Mouse (Mus musculus) heart, embryonic 11.5 days (tissue): Measurements from ENCODE around the gene Ndufb3. TPM values are rescaled to one million over a fixed set of nuclear protein-coding genes. Genes with fewer than 3 reads are reported as not detected.
"Not testable (repeated sequence)": the region's sequence is repeated elsewhere in the genome, so short reads cannot be mapped to it uniquely, and the experiment has no call there.

Experiments
- ATAC-seq: fragments of 200-750 bp; cut with Nextera tagmentation; replicated peaks from 2 replicates; pipeline ENCODE4 v1.8.0; 2017; ENCODE audit warnings: moderate library complexity; ENCODE audit not compliant: insufficient number of reproducible peaks, low FRiP score, low TSS enrichment
- H3K27ac ChIP-seq: fragments of 300-500 bp; sonication (generic); 2 replicates; pipeline ENCODE4 v1.5.1; 2014; ENCODE audit warnings: mild to moderate bottlenecking, low read depth, low read length
- H3K27me3 ChIP-seq: fragments of 300-500 bp; sonication (generic); 2 replicates; pipeline ENCODE4 v1.6.1; 2014; ENCODE audit warnings: mild to moderate bottlenecking, low read length, mixed read lengths; ENCODE audit not compliant: control insufficient read depth, insufficient read depth
- H3K36me3 ChIP-seq: fragments of 300-500 bp; sonication (generic); 2 replicates; pipeline ENCODE4 v1.6.1; 2014; ENCODE audit warnings: mild to moderate bottlenecking, low read length, moderate library complexity, mixed read lengths; ENCODE audit not compliant: control insufficient read depth, insufficient read depth
- H3K4me1 ChIP-seq: fragments of 300-500 bp; sonication (generic); 2 replicates; pipeline ENCODE4 v1.6.1; 2014; ENCODE audit warnings: low read length; ENCODE audit not compliant: control insufficient read depth, insufficient read depth
- H3K4me2 ChIP-seq: fragments of 300-500 bp; sonication (generic); 2 replicates; pipeline ENCODE4 v1.6.1; 2014; ENCODE audit warnings: mild to moderate bottlenecking, moderate library complexity
- H3K4me3 ChIP-seq: fragments of 300-500 bp; sonication (generic); 2 replicates; pipeline ENCODE4 v1.5.1; 2014; ENCODE audit warnings: low read depth, low read length
- H3K9ac ChIP-seq: fragments of 300-500 bp; sonication (generic); 2 replicates; pipeline ENCODE4 v1.6.1; 2014; ENCODE audit warnings: mild to moderate bottlenecking, low read depth, low read length, moderate library complexity
- H3K9me3 ChIP-seq: fragments of 300-500 bp; sonication (generic); replicated peaks from 2 replicates; pipeline ENCODE4 v1.6.1; 2016; ENCODE audit warnings: low read length; ENCODE audit not compliant: control insufficient read depth
- WGBS: fragments of 180-500 bp; shearing (Covaris S2); extraction: QIAGEN DNeasy Blood & Tissue Kit; methylation state at CpG from one replicate; pipeline ENCODE4 v1.1.7; 2014; ENCODE audit not compliant: insufficient replicate concordance; 5-methylcytosine and 5-hydroxymethylcytosine counted together
- polyA plus RNA-seq: library from polyadenylated mRNA; unstranded; fragments of >200 nt; fragmentation: Nextera tagmentation; extraction: Ambion mirVana; gene quantifications from 2 replicates; pipeline ENCODE4 v1.2.1, GENCODE M21; 2014

Gene Ndufb3
- polyA plus RNA-seq, 1 experiment from 2014 or later: 195 TPM

DNA sequence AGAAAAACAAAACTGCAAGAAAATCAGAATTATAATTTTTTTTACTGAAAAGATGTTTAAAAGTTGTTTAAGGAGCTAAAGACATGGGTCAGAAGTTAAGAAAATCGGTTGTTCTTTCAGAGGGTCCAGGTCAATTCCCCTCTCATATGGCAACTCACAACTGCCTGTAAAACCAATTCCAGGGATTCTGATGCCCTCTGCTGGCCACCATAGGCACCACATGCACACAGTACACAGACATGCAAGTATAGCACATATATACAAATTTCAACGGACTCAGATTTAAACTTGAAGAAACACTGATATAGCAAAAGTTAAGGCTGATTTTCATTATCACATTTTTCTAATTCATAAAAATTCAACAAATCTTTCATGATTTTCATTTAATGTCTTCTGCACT is 7.0 kb upstream of the Ndufb3 start:
- no peaks in the 10 kb centered on the region for H3K4me1 ChIP-seq
- no peak overlapping the region for H3K27ac ChIP-seq
- no peak overlapping the region for H3K4me3 ChIP-seq
- H3K36me3 ChIP-seq: no peaks in the 10 kb centered on the region
- H3K9me3 ChIP-seq: no peaks in the 10 kb centered on the region
- H3K27me3 ChIP-seq: no peaks in the 10 kb centered on the region
- 84% methylated on average over 2 of the region's 2 CpGs for WGBS
- no peak overlapping the region for H3K4me2 ChIP-seq
- ATAC-seq: no peak
- no peak overlapping the region for H3K9ac ChIP-seq

DNA sequence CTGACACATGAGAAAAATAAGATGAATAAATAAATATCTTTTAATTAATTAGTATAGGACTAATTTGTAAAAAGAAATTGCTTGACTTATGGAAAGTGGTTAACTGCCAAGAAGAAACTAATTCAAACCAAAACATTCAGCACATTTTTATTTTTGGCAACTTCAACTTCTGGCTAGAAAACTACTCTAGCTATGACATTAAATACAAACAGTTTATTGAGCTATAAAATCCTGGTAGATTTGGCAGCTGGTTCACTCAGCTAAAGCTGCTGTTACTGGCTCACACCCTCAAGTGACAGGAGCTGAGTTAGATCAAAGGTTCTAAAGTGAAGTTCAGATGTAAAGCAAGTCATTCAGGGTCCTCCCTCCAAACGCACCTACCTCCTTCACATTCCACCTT is 3.6 kb upstream of the Ndufb3 start:
- ATAC-seq: no peak
- WGBS: 62% methylated on average over 1 of the region's 1 CpGs
- H3K9ac ChIP-seq: no peak overlapping the region

DNA sequence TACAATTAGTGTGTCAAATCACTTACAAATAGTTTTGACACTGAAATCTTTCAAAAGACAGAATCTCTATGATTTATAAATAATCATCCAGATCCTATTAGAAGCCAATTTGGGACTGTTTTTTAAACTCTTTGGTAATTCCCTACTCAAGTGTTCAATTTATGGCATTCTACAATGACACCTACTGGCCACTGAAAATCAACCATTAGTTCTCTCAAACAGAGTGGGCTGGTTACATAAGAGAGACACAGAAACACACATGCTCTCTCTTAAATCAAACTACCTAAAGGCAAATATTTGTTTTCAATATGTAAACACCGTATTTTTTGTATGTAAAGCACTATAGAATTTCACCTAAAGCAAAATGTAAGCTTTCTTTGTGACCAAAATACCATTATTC is 1.9 kb upstream of the Ndufb3 start:
- Histone ChIP-seq H3K9me3 (no peaks in the 10 kb centered on the region), H3K4me3 (no peak overlapping the region), H3K4me2 (no peak overlapping the region), H3K9ac (no peak overlapping the region), H3K36me3 (no peaks in the 10 kb centered on the region), H3K27me3 (no peaks in the 10 kb centered on the region), H3K27ac (no peak overlapping the region), H3K4me1 (peaks cover 9% of the 10 kb centered on the region)
- no peak for ATAC-seq
- WGBS: 70% methylated on average over 1 of the region's 1 CpGs

More for the DNA sequence above, 3.6 kb upstream of the Ndufb3 start:
- Histone ChIP-seq H3K4me3 (no peak overlapping the region), H3K36me3 (no peaks in the 10 kb centered on the region), H3K4me1 (peaks cover 9% of the 10 kb centered on the region), H3K4me2 (no peak overlapping the region), H3K27me3 (no peaks in the 10 kb centered on the region), H3K9me3 (no peaks in the 10 kb centered on the region), H3K27ac (no peak overlapping the region)

DNA sequence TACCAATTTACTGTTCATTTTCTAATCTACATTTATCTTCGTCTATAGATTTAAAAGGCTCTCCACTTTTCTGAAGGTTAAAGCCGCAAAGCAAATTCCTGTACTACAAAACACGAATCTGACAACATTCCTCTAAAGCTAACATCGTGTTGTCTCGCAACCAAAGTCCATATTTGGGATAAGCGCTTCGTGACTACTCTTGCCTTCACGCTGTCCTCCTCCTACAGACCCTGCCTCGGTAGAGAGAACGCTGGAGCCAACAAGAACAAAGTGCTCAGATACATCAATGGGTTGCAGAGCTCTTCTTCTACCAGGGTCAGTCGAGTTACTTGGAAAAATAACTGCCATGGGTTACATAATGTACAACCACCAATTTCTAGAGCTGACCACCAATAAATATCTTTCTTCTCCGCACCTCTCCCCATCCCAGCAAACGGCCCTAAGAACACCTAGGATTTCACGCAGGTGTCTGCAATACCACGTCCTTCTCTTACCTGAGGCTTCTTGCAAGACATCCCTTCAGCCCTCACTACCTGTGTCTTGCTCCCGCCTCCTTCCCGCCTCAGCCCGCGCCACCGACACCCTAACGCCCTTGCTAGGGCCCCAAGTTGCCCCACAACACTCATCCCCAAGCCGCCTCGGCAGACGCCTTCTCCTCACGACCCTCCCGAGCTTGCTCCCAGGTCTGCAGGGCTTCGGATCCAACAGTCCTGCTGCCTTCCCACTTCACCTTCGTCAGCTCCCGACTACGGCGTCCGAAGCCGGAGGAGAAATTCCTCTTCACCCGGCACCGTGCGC is 612 bp upstream of the Ndufb3 start:
- Histone ChIP-seq H3K36me3 (no peaks in the 10 kb centered on the region), H3K27me3 (no peaks in the 10 kb centered on the region), H3K4me3 (peak overlapping the region; percentile 86), H3K9me3 (no peaks in the 10 kb centered on the region), H3K4me1 (peaks cover 9% of the 10 kb centered on the region), H3K4me2 (peak overlapping the region; percentile 93), H3K27ac (peak overlapping the region; percentile 7; the same call in 1 of the 2 replicates), H3K9ac (peak overlapping the region; percentile 77)
- WGBS: 4% methylated on average over 36 of the region's 36 CpGs
- peak; percentile 47; the same call in 1 of the 2 replicates for ATAC-seq

DNA sequence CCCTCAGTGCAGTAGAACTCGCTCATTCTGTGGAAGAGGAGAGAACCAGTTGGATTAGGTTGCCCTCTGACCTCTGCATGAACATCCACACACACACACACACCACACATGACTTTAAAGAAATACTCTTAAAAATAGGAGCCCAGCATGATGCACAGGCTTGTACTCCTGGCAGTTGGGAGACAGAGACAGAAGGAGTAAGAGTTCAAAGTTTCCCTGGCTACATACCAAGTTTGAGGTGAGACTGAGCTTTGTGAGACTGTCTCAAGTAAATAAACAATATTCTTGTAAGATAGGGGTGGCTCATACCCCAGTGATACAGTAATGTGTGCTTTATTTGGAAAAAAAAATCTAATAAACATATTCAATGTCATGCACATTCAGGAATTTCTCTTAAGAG is 1.3 kb downstream of the Ndufb3 start:
- no peaks in the 10 kb centered on the region for H3K27me3 ChIP-seq
- H3K4me3 ChIP-seq: peak overlapping the region; percentile 86; the same call in 1 of the 2 replicates
- no peak overlapping the region for H3K9ac ChIP-seq
- peak overlapping the region; percentile 62 for H3K4me2 ChIP-seq
- no peak for ATAC-seq
- H3K4me1 ChIP-seq: peaks cover 9% of the 10 kb centered on the region
- no peaks in the 10 kb centered on the region for H3K9me3 ChIP-seq
- WGBS: 90% methylated on average over 1 of the region's 1 CpGs
- no peak overlapping the region for H3K27ac ChIP-seq
- H3K36me3 ChIP-seq: no peaks in the 10 kb centered on the region; the same call in 1 of the 2 replicates

DNA sequence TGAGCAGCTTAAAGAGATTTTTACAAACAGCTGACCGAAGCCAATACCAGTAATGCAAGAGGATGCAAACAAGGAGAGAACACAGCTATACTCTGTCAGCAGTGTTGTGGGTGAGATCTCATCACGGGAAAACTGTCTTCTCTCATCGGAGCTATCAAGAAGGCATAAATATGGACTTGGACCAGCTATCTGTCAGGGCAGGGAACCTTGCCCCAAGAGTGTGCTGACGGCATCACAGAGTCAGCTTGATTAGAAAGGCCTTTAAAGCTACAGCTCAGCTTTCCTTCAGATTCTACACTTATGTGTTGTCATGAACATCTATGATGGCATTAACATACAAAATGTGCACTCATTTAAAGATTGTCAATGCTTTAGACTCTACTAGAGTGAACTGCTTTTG is 16.5 kb downstream of the Ndufb3 start:
- no peak overlapping the region for H3K9ac ChIP-seq
- no peak for ATAC-seq
- H3K9me3 ChIP-seq: no peaks in the 10 kb centered on the region
- WGBS: 65% methylated on average over 4 of the region's 4 CpGs
- no peak overlapping the region for H3K4me2 ChIP-seq
- H3K36me3 ChIP-seq: no peaks in the 10 kb centered on the region
- no peak overlapping the region for H3K4me3 ChIP-seq
- H3K4me1 ChIP-seq: no peaks in the 10 kb centered on the region
- H3K27me3 ChIP-seq: no peaks in the 10 kb centered on the region
- H3K27ac ChIP-seq: no peak overlapping the region

DNA sequence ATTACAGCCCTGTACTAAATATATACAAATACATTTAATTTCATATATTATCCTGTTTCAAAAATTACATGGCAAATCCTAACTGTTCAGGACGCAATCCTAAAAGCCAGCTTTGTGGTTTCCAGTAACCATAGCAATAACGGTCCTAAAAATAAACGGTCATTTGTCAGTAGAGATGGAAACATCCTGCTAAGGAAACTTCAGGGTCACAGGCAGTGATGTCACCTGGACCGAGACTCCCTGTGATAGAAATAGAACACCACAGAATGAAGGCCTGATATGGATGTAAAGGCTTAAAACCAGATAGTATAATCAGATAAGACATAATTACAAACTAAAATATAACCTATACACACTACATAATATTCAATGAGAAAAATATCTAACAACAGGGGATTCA is 17.6 kb downstream of the Ndufb3 start:
- no peak overlapping the region for H3K9ac ChIP-seq
- WGBS: 57% methylated on average over 4 of the region's 4 CpGs
- H3K4me2 ChIP-seq: no peak overlapping the region
- H3K4me3 ChIP-seq: no peak overlapping the region
- H3K27ac ChIP-seq: no peak overlapping the region
- H3K27me3 ChIP-seq: no peaks in the 10 kb centered on the region
- ATAC-seq: no peak
- H3K36me3 ChIP-seq: no peaks in the 10 kb centered on the region
- H3K4me1 ChIP-seq: no peaks in the 10 kb centered on the region
- no peaks in the 10 kb centered on the region for H3K9me3 ChIP-seq

DNA sequence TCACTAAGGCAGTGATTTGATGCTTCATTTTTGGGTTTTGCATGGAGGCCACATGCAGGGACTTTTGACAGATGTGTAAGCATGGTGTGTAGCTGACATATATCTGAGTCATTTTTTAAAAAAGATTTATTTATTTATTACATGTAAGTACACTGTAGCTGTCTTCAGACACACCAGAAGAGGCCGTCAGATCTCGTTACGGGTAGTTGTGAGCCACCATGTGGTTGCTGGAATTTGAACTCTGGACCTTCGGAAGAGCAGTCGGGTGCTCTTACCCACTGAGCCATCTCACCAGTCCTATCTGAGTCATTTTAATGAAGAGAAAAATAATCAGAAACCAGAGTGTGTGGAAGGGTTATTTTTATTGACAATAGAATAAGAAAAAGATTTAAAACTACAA is 23.4 kb downstream of the Ndufb3 start:
- H3K9me3 ChIP-seq, H3K4me2 ChIP-seq, H3K4me3 ChIP-seq, H3K27me3 ChIP-seq, H3K9ac ChIP-seq, ATAC-seq, H3K36me3 ChIP-seq, H3K4me1 ChIP-seq, H3K27ac ChIP-seq: not testable (repeated sequence)
- WGBS: 85% methylated on average over 5 of the region's 5 CpGs

DNA sequence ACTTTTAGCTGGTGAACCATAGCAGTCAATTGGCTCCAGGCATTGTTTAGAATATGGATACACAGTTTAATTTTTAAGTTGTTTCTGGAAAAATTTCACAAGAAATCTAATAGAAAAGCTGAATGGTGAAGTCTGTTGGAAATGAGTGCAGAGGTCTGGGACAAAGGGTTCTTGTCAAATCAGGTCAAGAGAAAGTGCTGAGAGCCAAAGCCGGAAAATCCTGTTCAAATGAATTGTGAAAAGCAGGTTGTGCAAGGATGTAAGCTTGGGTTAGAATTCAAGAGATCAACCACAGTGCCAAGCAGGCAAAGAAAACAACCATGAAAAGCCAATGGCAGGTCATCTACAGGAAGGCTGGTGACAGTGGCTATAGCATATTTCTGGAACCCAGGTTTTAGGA is 24.0 kb downstream of the Ndufb3 start:
- Histone ChIP-seq H3K4me1 (no peaks in the 10 kb centered on the region), H3K27me3 (no peaks in the 10 kb centered on the region), H3K27ac (no peak overlapping the region), H3K36me3 (no peaks in the 10 kb centered on the region), H3K9me3 (no peaks in the 10 kb centered on the region), H3K4me2 (no peak overlapping the region), H3K4me3 (no peak overlapping the region), H3K9ac (no peak overlapping the region)
- 84% methylated on average over 1 of the region's 1 CpGs for WGBS
- ATAC-seq: no peak
